Mouse (Mus musculus) midbrain, embryonic 12.5 days (tissue): ENCODE data around the gene Ocln. TPM values are rescaled to one million over a fixed set of nuclear protein-coding genes. Genes with fewer than 3 reads are reported as not detected.

Experiments
- ATAC-seq: fragments of 200-750 bp; cut with Nextera tagmentation; 2 replicates; pipeline ENCODE4 v1.8.0; 2017; ENCODE audit warnings: low read depth, moderate TSS enrichment, moderate library complexity; ENCODE audit not compliant: low FRiP score
- H3K27ac ChIP-seq: fragments of 300-500 bp; sonication (generic); replicated peaks from 2 replicates; pipeline ENCODE4 v1.5.1; 2016; ENCODE audit warnings: mild to moderate bottlenecking
- H3K27me3 ChIP-seq: fragments of 300-500 bp; sonication (generic); 2 replicates; pipeline ENCODE4 v1.6.1; 2016; ENCODE audit warnings: mild to moderate bottlenecking
- H3K36me3 ChIP-seq: fragments of 300-500 bp; sonication (generic); 2 replicates; pipeline ENCODE4 v1.6.1; 2016
- H3K4me1 ChIP-seq: fragments of 300-500 bp; sonication (generic); 2 replicates; pipeline ENCODE4 v1.6.1; 2016
- H3K4me2 ChIP-seq: fragments of 300-500 bp; sonication (generic); replicated peaks from 2 replicates; pipeline ENCODE4 v1.6.1; 2016; ENCODE audit warnings: mild to moderate bottlenecking, moderate library complexity
- H3K4me3 ChIP-seq: fragments of 300-500 bp; sonication (generic); 2 replicates; pipeline ENCODE4 v1.5.1; 2016; ENCODE audit warnings: mild to moderate bottlenecking
- H3K9ac ChIP-seq: fragments of 300-500 bp; sonication (generic); replicated peaks from 2 replicates; pipeline ENCODE4 v1.6.1; 2016; ENCODE audit warnings: mild to moderate bottlenecking, moderate library complexity
- H3K9me3 ChIP-seq: fragments of 300-500 bp; sonication (generic); 2 replicates; pipeline ENCODE4 v1.6.1; 2016; ENCODE audit warnings: mild to moderate bottlenecking
- WGBS: fragments of 180-500 bp; shearing (Covaris S2); methylation state at CpG from one replicate; pipeline ENCODE4 v1.1.7; 2016; 5-methylcytosine and 5-hydroxymethylcytosine counted together
- polyA plus RNA-seq: library from polyadenylated mRNA; unstranded; fragments of >200 nt; fragmentation: Nextera tagmentation; extraction: Ambion mirVana; gene quantifications from 2 replicates; pipeline ENCODE4 v1.2.1, GENCODE M21; 2016

Ocln gene
- polyA plus RNA-seq, 1 experiment from 2014 or later = 2.9 TPM

DNA sequence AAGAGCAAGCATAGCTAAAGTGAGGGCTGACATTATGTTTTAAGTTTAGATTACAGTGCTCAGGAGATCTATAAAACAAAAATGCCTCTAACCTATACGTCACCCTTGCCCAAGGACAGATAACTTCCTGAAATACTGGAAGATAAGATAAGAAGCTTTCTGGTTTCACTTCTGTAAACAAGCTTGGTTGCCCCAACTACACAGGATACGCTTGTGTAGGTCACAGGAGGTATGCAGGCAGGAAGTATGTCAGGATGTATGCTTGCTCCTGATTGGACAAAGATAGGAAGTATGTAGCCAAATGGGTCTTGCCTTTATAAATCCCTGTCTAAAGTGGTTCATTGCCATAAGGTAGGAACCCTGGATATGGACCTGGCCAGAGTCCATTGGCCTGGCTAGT lies 23.4 kb upstream of the Ocln start:
- Histone ChIP-seq H3K36me3 (no peaks in the 10 kb centered on the region), H3K27ac (no peak overlapping the region), H3K9me3 (no peaks in the 10 kb centered on the region), H3K9ac (no peak overlapping the region), H3K27me3 (no peaks in the 10 kb centered on the region), H3K4me2 (no peak overlapping the region), H3K4me3 (no peak overlapping the region), H3K4me1 (no peaks in the 10 kb centered on the region)
- ATAC-seq = no peak
- 73% methylated on average over 2 of the region's 2 CpGs for WGBS

- no peaks in the 10 kb centered on the region for H3K9me3 ChIP-seq
- no peaks in the 10 kb centered on the region for H3K36me3 ChIP-seq
- no peak for ATAC-seq
- H3K4me1 ChIP-seq = no peaks in the 10 kb centered on the region
- WGBS = 79% methylated on average over 2 of the region's 2 CpGs
- no peaks in the 10 kb centered on the region for H3K27me3 ChIP-seq
- no peak overlapping the region for H3K27ac ChIP-seq
- H3K9ac ChIP-seq = no peak overlapping the region
- H3K4me2 ChIP-seq = no peak overlapping the region
- H3K4me3 ChIP-seq = no peak overlapping the region
These were observed 18.2 kb upstream of the Ocln start for GRCm38 (mm10) chr13:100570713-100571112.

GRCm38 (mm10) chr13:100568359-100568758 lies 15.8 kb upstream of the Ocln start:
- H3K9me3 ChIP-seq = no peaks in the 10 kb centered on the region
- H3K4me1 ChIP-seq = no peaks in the 10 kb centered on the region
- H3K36me3 ChIP-seq = no peaks in the 10 kb centered on the region
- H3K27ac ChIP-seq = no peak overlapping the region
- H3K9ac ChIP-seq = no peak overlapping the region
- no peak for ATAC-seq
- 92% methylated on average over 1 of the region's 1 CpGs for WGBS
- H3K4me2 ChIP-seq = no peak overlapping the region
- H3K4me3 ChIP-seq = no peak overlapping the region
- no peaks in the 10 kb centered on the region for H3K27me3 ChIP-seq

GRCm38 (mm10) chr13:100559449-100559848 lies 6.9 kb upstream of the Ocln start:
- Histone ChIP-seq H3K27ac (no peak overlapping the region), H3K9me3 (no peaks in the 10 kb centered on the region), H3K4me3 (no peak overlapping the region), H3K27me3 (peaks cover 8% of the 10 kb centered on the region), H3K4me1 (no peaks in the 10 kb centered on the region), H3K36me3 (no peaks in the 10 kb centered on the region), H3K4me2 (no peak overlapping the region), H3K9ac (no peak overlapping the region)
- WGBS = 80% methylated on average over 9 of the region's 9 CpGs
- ATAC-seq = no peak

GRCm38 (mm10) chr13:100557011-100557410 lies 4.5 kb upstream of the Ocln start:
- no peaks in the 10 kb centered on the region for H3K36me3 ChIP-seq
- no peak overlapping the region for H3K4me3 ChIP-seq
- no peak for ATAC-seq
- H3K27ac ChIP-seq = no peak overlapping the region
- H3K27me3 ChIP-seq = peaks cover 29% of the 10 kb centered on the region
- H3K9me3 ChIP-seq = no peaks in the 10 kb centered on the region
- no peak overlapping the region for H3K9ac ChIP-seq
- H3K4me1 ChIP-seq = peaks cover 12% of the 10 kb centered on the region
- 70% methylated on average over 4 of the region's 4 CpGs for WGBS
- H3K4me2 ChIP-seq = no peak overlapping the region

GRCm38 (mm10) chr13:100553042-100553437 lies 522 bp upstream of the Ocln start:
- 4% methylated on average over 12 of the region's 12 CpGs for WGBS
- no peak for ATAC-seq

DNA sequence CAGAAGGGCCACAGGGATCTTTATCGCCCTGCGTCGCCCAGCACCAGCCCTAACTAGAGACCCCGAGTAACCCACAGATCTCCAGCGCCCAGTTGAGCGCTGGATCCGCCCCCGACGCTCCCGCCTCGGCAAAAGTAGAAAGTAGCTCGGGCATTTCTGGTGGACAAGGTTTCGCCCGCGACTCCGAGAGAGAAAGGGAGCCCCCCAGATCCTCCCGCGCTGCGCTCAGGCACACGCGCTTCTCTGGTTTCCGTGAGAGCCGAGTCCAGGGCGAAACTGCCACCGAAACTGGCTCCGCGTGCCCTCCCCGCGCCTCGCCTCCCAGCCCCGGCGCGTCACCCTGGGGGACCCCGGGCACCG lies 529 bp downstream of the Ocln start:
- no peak overlapping the region for H3K27ac ChIP-seq
- peaks cover 58% of the 10 kb centered on the region for H3K27me3 ChIP-seq
- under 1% methylated on average over 35 of the region's 35 CpGs for WGBS
- no peaks in the 10 kb centered on the region for H3K36me3 ChIP-seq
- H3K4me2 ChIP-seq = peak overlapping the region; percentile 99
- H3K4me1 ChIP-seq = peaks cover 20% of the 10 kb centered on the region
- H3K9ac ChIP-seq = peak overlapping the region; percentile 44
- H3K9me3 ChIP-seq = no peaks in the 10 kb centered on the region
- ATAC-seq = no peak
- H3K4me3 ChIP-seq = peak overlapping the region; percentile 60

More at GRCm38 (mm10) chr13:100553042-100553437, 522 bp upstream of the Ocln start:
- Histone ChIP-seq H3K4me3 (peak overlapping the region; percentile 60), H3K4me1 (peaks cover 20% of the 10 kb centered on the region), H3K9ac (no peak overlapping the region), H3K4me2 (peak overlapping the region; percentile 99), H3K27ac (no peak overlapping the region), H3K9me3 (no peaks in the 10 kb centered on the region), H3K36me3 (no peaks in the 10 kb centered on the region), H3K27me3 (peaks cover 58% of the 10 kb centered on the region)

GRCm38 (mm10) chr13:100551371-100552008 lies 1.0 kb downstream of the Ocln start:
- ATAC-seq = peak; percentile 52; the same call in 1 of the 2 replicates
- Histone ChIP-seq H3K4me1 (peaks cover 20% of the 10 kb centered on the region), H3K4me2 (peak overlapping the region; percentile 99), H3K27ac (no peak overlapping the region), H3K27me3 (peaks cover 58% of the 10 kb centered on the region), H3K36me3 (no peaks in the 10 kb centered on the region), H3K9me3 (no peaks in the 10 kb centered on the region), H3K9ac (peak overlapping the region; percentile 44; the same call in 1 of the 2 replicates), H3K4me3 (peak overlapping the region; percentile 60)
- WGBS = 1% methylated on average over 41 of the region's 41 CpGs

- H3K4me3 ChIP-seq = no peak overlapping the region
- no peaks in the 10 kb centered on the region for H3K9me3 ChIP-seq
- no peaks in the 10 kb centered on the region for H3K36me3 ChIP-seq
- 86% methylated on average over 5 of the region's 5 CpGs for WGBS
- no peak overlapping the region for H3K9ac ChIP-seq
- ATAC-seq = no peak
- no peak overlapping the region for H3K4me2 ChIP-seq
- no peak overlapping the region for H3K27ac ChIP-seq
- peaks cover 11% of the 10 kb centered on the region for H3K4me1 ChIP-seq
- peaks cover 31% of the 10 kb centered on the region for H3K27me3 ChIP-seq
These were observed 5.2 kb downstream of the Ocln start for GRCm38 (mm10) chr13:100547269-100547668.

- Histone ChIP-seq H3K9ac (no peak overlapping the region), H3K27me3 (peaks cover 14% of the 10 kb centered on the region), H3K9me3 (no peaks in the 10 kb centered on the region), H3K36me3 (no peaks in the 10 kb centered on the region), H3K27ac (no peak overlapping the region), H3K4me3 (no peak overlapping the region), H3K4me1 (no peaks in the 10 kb centered on the region), H3K4me2 (no peak overlapping the region)
- no peak for ATAC-seq
- 86% methylated on average over 3 of the region's 3 CpGs for WGBS
These were observed 7.0 kb downstream of the Ocln start for GRCm38 (mm10) chr13:100545510-100545909.

DNA sequence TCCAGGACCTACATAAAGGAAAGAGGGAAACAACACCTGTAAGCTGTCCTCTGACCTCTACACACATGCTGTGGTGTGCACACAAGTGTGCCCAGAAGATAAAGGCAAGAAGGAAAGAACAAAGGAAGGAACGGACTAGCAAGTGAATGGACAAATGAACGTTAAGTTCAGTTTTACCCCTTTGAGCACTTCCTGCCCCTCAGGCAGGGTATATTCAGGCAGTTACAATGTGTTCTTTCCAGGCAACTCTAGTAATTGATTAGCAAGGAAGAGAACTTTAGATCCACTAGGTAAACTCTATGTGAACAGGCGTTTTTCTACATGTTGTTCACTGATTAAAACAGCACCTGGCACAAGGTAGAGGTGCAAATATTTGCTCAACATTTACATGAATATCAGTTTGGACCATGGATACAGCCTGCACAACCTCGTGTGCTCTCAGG lies 8.3 kb downstream of the Ocln start:
- no peak overlapping the region for H3K27ac ChIP-seq
- no peaks in the 10 kb centered on the region for H3K9me3 ChIP-seq
- 80% methylated on average over 4 of the region's 4 CpGs for WGBS

DNA sequence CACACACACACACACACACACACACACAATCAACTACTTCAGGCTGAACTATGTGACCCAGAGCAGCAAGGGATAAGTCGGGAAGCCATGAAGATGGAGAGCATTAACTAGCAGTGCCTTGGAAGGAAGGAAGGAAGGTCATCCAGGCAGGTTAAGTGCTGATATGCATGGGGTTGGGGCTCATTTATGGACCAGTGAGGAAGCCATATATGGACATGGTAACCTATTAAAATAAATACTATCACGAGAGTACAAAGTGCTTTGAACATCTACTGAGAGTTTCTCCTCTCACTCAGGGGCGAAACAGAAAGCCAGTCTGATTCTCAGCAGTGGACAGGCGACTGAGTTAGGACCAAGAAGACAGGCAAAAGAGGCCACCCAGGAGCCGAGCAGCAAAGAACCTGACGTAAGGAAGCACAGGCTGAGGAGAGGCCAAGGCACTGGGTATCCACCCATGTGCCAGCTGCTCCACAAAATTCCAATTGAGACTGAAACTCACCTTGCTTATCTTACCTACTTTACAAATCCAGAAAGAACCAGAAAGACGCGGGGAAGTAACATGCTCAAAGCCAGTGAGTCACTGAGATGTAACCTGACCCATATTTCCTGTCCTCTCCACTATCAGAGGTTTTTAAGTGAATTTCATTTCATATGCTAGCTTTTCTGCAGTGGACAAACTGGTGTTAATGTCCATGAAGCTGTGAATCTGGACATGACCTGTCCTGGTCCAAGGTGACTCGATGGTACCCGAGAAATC lies 9.3 kb downstream of the Ocln start:
- Histone ChIP-seq H3K4me1 (no peaks in the 10 kb centered on the region), H3K4me2 (no peak overlapping the region), H3K4me3 (no peak overlapping the region), H3K36me3 (no peaks in the 10 kb centered on the region), H3K27me3 (no peaks in the 10 kb centered on the region), H3K9ac (no peak overlapping the region), H3K9me3 (no peaks in the 10 kb centered on the region), H3K27ac (no peak overlapping the region)
- 85% methylated on average over 10 of the region's 10 CpGs for WGBS
- no peak for ATAC-seq

More for the DNA sequence above, 8.3 kb downstream of the Ocln start:
- Histone ChIP-seq H3K4me3 (no peak overlapping the region), H3K9ac (no peak overlapping the region), H3K36me3 (no peaks in the 10 kb centered on the region), H3K4me1 (no peaks in the 10 kb centered on the region), H3K27me3 (peaks cover 1% of the 10 kb centered on the region; the same call in 1 of the 2 replicates), H3K4me2 (no peak overlapping the region)
- no peak for ATAC-seq
